Mouse (Mus musculus) liver, embryonic 16.5 days (tissue): Measurements from ENCODE around the gene Pla2g4a. TPM values are rescaled to one million over a fixed set of nuclear protein-coding genes. Genes with fewer than 3 reads are reported as not detected.

ENCODE experiments used
- ATAC-seq: fragments of 200-750 bp; cut with Nextera tagmentation; 2 replicates; pipeline ENCODE4 v1.8.0; 2017; ENCODE audit warnings: low read depth, mild to moderate bottlenecking, moderate number of reproducible peaks, moderate library complexity
- H3K27ac ChIP-seq: fragments of 300-500 bp; sonication (generic); 2 replicates; pipeline ENCODE4 v1.5.1; 2014; ENCODE audit warnings: mild to moderate bottlenecking, low read length
- H3K27me3 ChIP-seq: fragments of 300-500 bp; sonication (generic); 2 replicates; pipeline ENCODE4 v1.6.1; 2014; ENCODE audit warnings: low read depth, low read length, mixed read lengths; ENCODE audit not compliant: control insufficient read depth, insufficient read depth
- H3K36me3 ChIP-seq: fragments of 300-500 bp; sonication (generic); 2 replicates; pipeline ENCODE4 v1.6.1; 2014; ENCODE audit warnings: mild to moderate bottlenecking; ENCODE audit not compliant: control insufficient read depth, insufficient read depth
- H3K4me1 ChIP-seq: fragments of 300-500 bp; sonication (generic); 2 replicates; pipeline ENCODE4 v1.6.1; 2014; ENCODE audit warnings: low read depth, low read length, mixed read lengths; ENCODE audit not compliant: control insufficient read depth
- H3K4me2 ChIP-seq: fragments of 300-500 bp; sonication (generic); 2 replicates; pipeline ENCODE4 v1.6.1; 2014; ENCODE audit warnings: low read depth, low read length, mixed read lengths
- H3K4me3 ChIP-seq: fragments of 300-500 bp; sonication (generic); 2 replicates; pipeline ENCODE4 v1.5.1; 2014; ENCODE audit warnings: low read depth, mild to moderate bottlenecking, low read length
- H3K9ac ChIP-seq: fragments of 300-500 bp; sonication (generic); 2 replicates; pipeline ENCODE4 v1.6.1; 2014; ENCODE audit warnings: low read depth, low read length
- H3K9me3 ChIP-seq: fragments of 300-500 bp; sonication (generic); replicated peaks from 2 replicates; pipeline ENCODE4 v1.6.1; 2016; ENCODE audit warnings: low read length; ENCODE audit not compliant: control insufficient read depth
- WGBS: fragments of 180-500 bp; shearing (Covaris S2); extraction: QIAGEN DNeasy Blood & Tissue Kit; methylation state at CpG from one replicate; pipeline ENCODE4 v1.1.7; 2014; ENCODE audit not compliant: insufficient replicate concordance; 5-methylcytosine and 5-hydroxymethylcytosine counted together
- polyA plus RNA-seq: library from polyadenylated mRNA; unstranded; fragments of >200 nt; fragmentation: Nextera tagmentation; extraction: Ambion mirVana; gene quantifications from 2 replicates; pipeline ENCODE4 v1.2.1, GENCODE M21; 2015

Pla2g4a gene
- polyA plus RNA-seq, 1 experiment from 2014 or later, result 5.7 TPM

DNA sequence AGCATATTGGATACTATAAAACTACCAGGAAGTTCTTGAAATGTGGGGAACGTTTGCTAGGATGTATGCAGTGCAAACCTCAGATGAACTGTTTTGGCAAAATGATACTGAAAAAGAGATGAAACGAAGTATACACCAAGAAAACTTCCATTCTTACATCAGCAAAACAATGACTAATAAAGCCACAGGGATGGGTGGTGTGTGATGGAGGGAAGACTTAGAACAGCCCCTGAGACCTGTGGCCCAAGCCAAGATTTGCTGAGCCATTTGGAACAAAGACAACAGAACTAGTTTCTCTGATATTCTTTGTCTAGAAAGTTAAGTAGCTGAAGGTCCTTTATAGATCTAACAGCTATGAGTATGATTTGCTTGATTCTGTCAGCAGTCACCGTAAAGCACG is 105.5 kb downstream of the Pla2g4a start:
- Histone ChIP-seq H3K36me3 (no peaks in the 10 kb centered on the region), H3K4me3 (no peak overlapping the region), H3K4me1 (no peaks in the 10 kb centered on the region), H3K9ac (no peak overlapping the region), H3K27me3 (no peaks in the 10 kb centered on the region), H3K9me3 (no peaks in the 10 kb centered on the region), H3K4me2 (no peak overlapping the region), H3K27ac (no peak overlapping the region)
- 66% methylated on average over 4 of the region's 4 CpGs for WGBS
- ATAC-seq, result no peak

- H3K9me3 ChIP-seq, result no peaks in the 10 kb centered on the region
- no peak overlapping the region for H3K27ac ChIP-seq
- ATAC-seq, result no peak
- WGBS, result 71% methylated on average over 7 of the region's 7 CpGs
- no peak overlapping the region for H3K4me3 ChIP-seq
- H3K36me3 ChIP-seq, result no peaks in the 10 kb centered on the region
- H3K4me2 ChIP-seq, result no peak overlapping the region
- no peaks in the 10 kb centered on the region for H3K4me1 ChIP-seq
- no peak overlapping the region for H3K9ac ChIP-seq
- H3K27me3 ChIP-seq, result no peaks in the 10 kb centered on the region
These were observed 106.2 kb downstream of the Pla2g4a start for GRCm38 (mm10) chr1:149854867-149855266.

DNA sequence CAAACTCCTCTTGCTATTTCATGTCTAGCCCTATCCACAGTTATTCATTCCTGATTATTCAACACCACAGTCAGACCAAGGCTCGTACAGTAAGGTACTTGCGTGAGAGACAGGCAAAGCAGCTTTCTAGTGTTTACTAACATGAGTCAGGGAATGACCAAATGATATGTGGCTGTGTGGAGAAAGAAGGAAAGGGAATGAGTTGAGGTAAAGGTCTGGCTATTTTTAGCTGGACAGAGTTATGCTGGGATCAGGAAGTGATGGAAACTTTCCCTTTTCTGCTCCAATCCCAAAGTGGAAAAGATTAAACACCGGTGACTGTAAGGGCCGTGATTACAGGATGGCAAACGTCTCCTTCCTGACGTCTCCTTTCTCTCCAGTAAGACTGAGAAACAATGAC is 114.4 kb downstream of the Pla2g4a start:
- Histone ChIP-seq H3K9me3 (no peaks in the 10 kb centered on the region), H3K9ac (no peak overlapping the region), H3K4me2 (no peak overlapping the region), H3K36me3 (no peaks in the 10 kb centered on the region), H3K27ac (no peak overlapping the region), H3K27me3 (no peaks in the 10 kb centered on the region), H3K4me1 (no peaks in the 10 kb centered on the region), H3K4me3 (no peak overlapping the region)
- no peak for ATAC-seq
- 55% methylated on average over 6 of the region's 6 CpGs for WGBS

- no peaks in the 10 kb centered on the region for H3K9me3 ChIP-seq
- no peaks in the 10 kb centered on the region for H3K36me3 ChIP-seq
- no peak overlapping the region for H3K9ac ChIP-seq
- 79% methylated on average over 1 of the region's 1 CpGs for WGBS
- no peak for ATAC-seq
- no peaks in the 10 kb centered on the region for H3K4me1 ChIP-seq
- H3K4me2 ChIP-seq, result no peak overlapping the region
- H3K4me3 ChIP-seq, result no peak overlapping the region
- H3K27me3 ChIP-seq, result no peaks in the 10 kb centered on the region
- no peak overlapping the region for H3K27ac ChIP-seq
These were observed 119.2 kb downstream of the Pla2g4a start for GRCm38 (mm10) chr1:149841845-149842244.

DNA sequence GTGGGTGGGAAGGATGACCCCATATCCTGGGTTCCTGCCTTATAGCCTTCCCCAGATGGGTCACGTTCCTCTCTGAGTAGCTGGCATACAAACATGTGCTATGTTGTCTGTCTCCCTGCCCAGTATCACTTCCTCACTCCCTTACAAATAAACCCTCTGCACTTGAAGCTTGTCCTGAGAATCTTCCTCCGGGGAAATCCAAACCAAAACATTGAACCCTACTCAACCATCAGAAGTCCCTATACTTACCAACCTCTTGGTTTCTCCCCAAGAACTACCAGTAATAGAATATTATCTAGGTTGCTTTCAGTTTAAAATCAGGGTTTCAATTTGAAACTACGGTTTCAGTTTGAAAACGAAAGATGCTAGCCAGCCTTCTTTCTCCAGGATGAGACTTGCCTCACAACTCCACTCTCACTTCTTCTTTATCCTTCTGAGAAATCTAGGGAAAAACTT is 120.1 kb downstream of the Pla2g4a start:
- Histone ChIP-seq H3K9me3 (no peaks in the 10 kb centered on the region), H3K27ac (no peak overlapping the region), H3K27me3 (no peaks in the 10 kb centered on the region), H3K9ac (no peak overlapping the region), H3K36me3 (no peaks in the 10 kb centered on the region), H3K4me2 (no peak overlapping the region), H3K4me1 (no peaks in the 10 kb centered on the region), H3K4me3 (no peak overlapping the region)
- 73% methylated on average over 4 of the region's 4 CpGs for WGBS
- no peak for ATAC-seq

DNA sequence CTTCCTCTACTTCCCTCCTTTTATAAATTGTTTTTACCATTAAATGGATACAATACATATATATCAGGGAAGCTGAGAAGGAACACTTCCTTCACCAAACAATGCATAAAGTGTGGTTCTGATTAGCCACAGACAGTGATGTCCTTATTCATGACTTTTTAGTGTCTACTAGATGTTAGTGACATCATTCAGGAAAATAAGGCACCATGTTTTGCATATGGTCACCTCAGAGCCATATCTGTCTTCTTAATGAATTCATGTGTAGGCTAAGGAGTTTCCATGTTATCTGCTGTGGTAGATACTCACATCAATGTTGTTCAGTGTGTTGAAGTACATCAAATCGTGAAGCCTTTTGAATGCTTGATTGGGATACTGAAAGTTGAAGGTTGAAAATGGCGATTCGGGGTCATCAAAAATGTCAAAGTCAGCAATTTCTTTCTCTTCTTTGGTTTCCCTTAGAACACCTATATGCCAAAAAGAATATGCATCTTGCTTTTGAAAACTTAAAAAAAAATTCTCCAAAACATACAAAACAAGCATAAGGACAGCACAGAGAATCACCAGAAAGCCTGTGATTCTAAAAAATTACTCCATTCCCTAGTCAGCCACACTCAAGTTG is 120.7 kb downstream of the Pla2g4a start:
- H3K27me3 ChIP-seq, result no peaks in the 10 kb centered on the region
- no peaks in the 10 kb centered on the region for H3K36me3 ChIP-seq
- H3K4me3 ChIP-seq, result no peak overlapping the region
- no peak overlapping the region for H3K9ac ChIP-seq
- no peak for ATAC-seq
- H3K4me2 ChIP-seq, result no peak overlapping the region
- WGBS, result 76% methylated on average over 3 of the region's 3 CpGs
- H3K27ac ChIP-seq, result no peak overlapping the region
- H3K4me1 ChIP-seq, result no peaks in the 10 kb centered on the region
- H3K9me3 ChIP-seq, result no peaks in the 10 kb centered on the region

DNA sequence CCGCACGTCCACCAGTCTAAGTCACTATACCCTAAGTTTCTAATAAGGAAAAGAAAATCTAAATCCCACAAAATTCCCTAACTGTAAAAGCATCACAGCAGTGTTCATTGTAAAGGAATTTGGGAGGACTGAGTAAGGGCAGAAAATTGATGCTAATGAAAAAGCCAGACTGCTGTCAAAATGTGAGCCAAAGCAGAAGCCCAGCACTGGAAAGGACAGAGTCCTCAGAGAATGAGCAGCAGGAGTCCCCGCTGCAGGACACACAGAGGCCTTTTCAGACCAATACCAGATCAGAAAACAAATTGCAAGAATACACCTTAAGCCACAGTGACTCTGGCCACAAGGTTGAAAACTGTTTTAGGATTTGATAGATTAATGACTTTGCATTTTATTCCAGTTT is 124.6 kb downstream of the Pla2g4a start:
- H3K27ac ChIP-seq, result no peak overlapping the region
- WGBS, result 68% methylated on average over 3 of the region's 3 CpGs
- no peak for ATAC-seq

DNA sequence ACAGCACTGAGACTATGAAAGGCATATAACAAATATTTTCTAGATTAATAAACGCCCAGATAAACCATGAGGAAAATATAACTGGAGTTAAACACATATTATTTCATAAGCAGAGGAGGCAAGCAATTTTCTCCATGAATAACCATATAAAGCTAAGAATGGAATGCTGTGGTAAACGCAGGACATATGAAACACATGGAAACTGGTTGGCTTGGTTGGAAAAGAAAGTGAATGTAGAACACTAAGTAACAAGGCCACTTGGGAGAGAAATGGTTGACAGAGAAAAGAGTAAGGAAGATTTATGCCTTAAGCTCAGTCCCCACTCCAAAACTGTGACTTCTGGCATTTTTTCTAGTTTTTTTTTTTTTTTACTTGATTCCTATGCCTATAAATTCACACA is 127.2 kb downstream of the Pla2g4a start:
- no peak overlapping the region for H3K4me3 ChIP-seq
- 60% methylated on average over 2 of the region's 2 CpGs for WGBS
- no peak overlapping the region for H3K4me2 ChIP-seq
- no peak for ATAC-seq
- H3K4me1 ChIP-seq, result no peaks in the 10 kb centered on the region
- no peak overlapping the region for H3K9ac ChIP-seq
- H3K27me3 ChIP-seq, result no peaks in the 10 kb centered on the region
- no peaks in the 10 kb centered on the region for H3K36me3 ChIP-seq
- H3K9me3 ChIP-seq, result no peaks in the 10 kb centered on the region
- H3K27ac ChIP-seq, result no peak overlapping the region

More for the DNA sequence above, 124.6 kb downstream of the Pla2g4a start:
- Histone ChIP-seq H3K4me1 (no peaks in the 10 kb centered on the region), H3K27me3 (no peaks in the 10 kb centered on the region), H3K4me3 (no peak overlapping the region), H3K4me2 (no peak overlapping the region), H3K9ac (no peak overlapping the region), H3K36me3 (no peaks in the 10 kb centered on the region), H3K9me3 (no peaks in the 10 kb centered on the region)

DNA sequence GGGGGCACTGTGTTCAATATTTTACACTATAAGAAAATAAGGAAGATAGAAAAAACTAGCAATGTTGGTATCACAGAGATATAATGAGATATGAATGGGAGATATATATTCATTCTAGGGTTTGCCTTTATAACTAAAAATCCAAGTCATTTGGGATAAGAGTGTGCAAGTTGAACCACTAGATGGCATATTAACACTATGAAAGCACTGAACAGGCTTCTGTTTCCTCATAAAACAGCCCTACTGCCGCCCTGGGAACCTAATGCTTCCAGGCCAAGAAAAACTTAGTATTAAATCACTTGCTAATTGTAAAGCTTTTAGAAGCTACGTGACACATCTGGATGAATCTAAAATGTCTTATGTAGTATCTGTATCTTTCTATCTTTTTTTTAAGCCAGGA is 128.1 kb downstream of the Pla2g4a start:
- Histone ChIP-seq H3K36me3 (no peaks in the 10 kb centered on the region), H3K4me2 (no peak overlapping the region), H3K4me1 (no peaks in the 10 kb centered on the region), H3K27me3 (no peaks in the 10 kb centered on the region), H3K9me3 (no peaks in the 10 kb centered on the region), H3K9ac (no peak overlapping the region), H3K4me3 (no peak overlapping the region), H3K27ac (no peak overlapping the region)
- 54% methylated on average over 2 of the region's 2 CpGs for WGBS
- ATAC-seq, result no peak
